Mouse (Mus musculus): ENCODE results near the gene Ppia. TPM values are rescaled to one million over a fixed set of nuclear protein-coding genes. Genes with fewer than 3 reads are reported as not detected.
"Not testable (repeated sequence)": the region's sequence is repeated elsewhere in the genome, so short reads cannot be mapped to it uniquely, and the experiment has no call there.

Gene Ppia
- polyA plus RNA-seq, 1 experiment from 2014 or later = 4,178 TPM

- Histone ChIP-seq H3K4me1 (replicated peaks; ENCODE audit: control insufficient read depth, insufficient read depth, low read length) (no peaks in the 10 kb centered on the region), H3K4me3 (ENCODE audit: low read depth, low read length) (peak overlapping the region; percentile 66), H3K27ac (ENCODE audit: low read depth, low read length) (no peak overlapping the region), H3K9me3 (ENCODE audit: control insufficient read depth) (no peaks in the 10 kb centered on the region), H3K9ac (ENCODE audit: low read depth, low read length) (no peak overlapping the region), H3K27me3 (replicated peaks; ENCODE audit: control insufficient read depth, insufficient read depth, low read length) (no peaks in the 10 kb centered on the region), H3K36me3 (ENCODE audit: control insufficient read depth, insufficient read depth) (peaks cover 33% of the 10 kb centered on the region), H3K4me2 (replicated peaks; ENCODE audit: low read depth) (peak overlapping the region; percentile 66)
- WGBS = 19% methylated on average over 2 of the region's 2 CpGs
- TF ChIP-seq CTCF (IDR thresholded peaks at IDR 0.05; ENCODE audit: low read depth) = no peak
- no peak for ATAC-seq
Measured at GRCm38 (mm10) chr11:6417069-6417468, 1.8 kb downstream of the Ppia start.

GRCm38 (mm10) chr11:6417490-6417889, 2.2 kb downstream of the Ppia start:
- ATAC-seq = no peak
- TF ChIP-seq CTCF (IDR thresholded peaks at IDR 0.05; ENCODE audit: low read depth) = no peak
- H3K4me3 ChIP-seq (ENCODE audit: low read depth, low read length) = peak overlapping the region; percentile 66
- peaks cover 36% of the 10 kb centered on the region for H3K36me3 ChIP-seq (ENCODE audit: control insufficient read depth, insufficient read depth)
- H3K9me3 ChIP-seq (ENCODE audit: control insufficient read depth) = no peaks in the 10 kb centered on the region
- H3K4me2 ChIP-seq (replicated peaks; ENCODE audit: low read depth) = peak overlapping the region; percentile 66
- no peaks in the 10 kb centered on the region for H3K27me3 ChIP-seq (replicated peaks; ENCODE audit: control insufficient read depth, insufficient read depth, low read length)
- H3K27ac ChIP-seq (ENCODE audit: low read depth, low read length) = no peak overlapping the region
- no peak overlapping the region for H3K9ac ChIP-seq (ENCODE audit: low read depth, low read length)
- no peaks in the 10 kb centered on the region for H3K4me1 ChIP-seq (replicated peaks; ENCODE audit: control insufficient read depth, insufficient read depth, low read length)

GRCm38 (mm10) chr11:6418751-6419150, 3.5 kb downstream of the Ppia start:
- H3K9ac ChIP-seq (ENCODE audit: low read depth, low read length) = no peak overlapping the region
- H3K36me3 ChIP-seq (ENCODE audit: control insufficient read depth, insufficient read depth) = peaks cover 42% of the 10 kb centered on the region
- TF ChIP-seq CTCF (IDR thresholded peaks at IDR 0.05; ENCODE audit: low read depth) = no peak
- no peak overlapping the region for H3K27ac ChIP-seq (ENCODE audit: low read depth, low read length)
- no peak for ATAC-seq
- no peaks in the 10 kb centered on the region for H3K27me3 ChIP-seq (replicated peaks; ENCODE audit: control insufficient read depth, insufficient read depth, low read length)
- 71% methylated on average over 5 of the region's 5 CpGs for WGBS
- H3K4me1 ChIP-seq (replicated peaks; ENCODE audit: control insufficient read depth, insufficient read depth, low read length) = no peaks in the 10 kb centered on the region
- H3K9me3 ChIP-seq (ENCODE audit: control insufficient read depth) = no peaks in the 10 kb centered on the region
- no peak overlapping the region for H3K4me2 ChIP-seq (replicated peaks; ENCODE audit: low read depth)
- no peak overlapping the region for H3K4me3 ChIP-seq (ENCODE audit: low read depth, low read length)

- not testable (repeated sequence) for H3K27me3 ChIP-seq (replicated peaks; ENCODE audit: control insufficient read depth, insufficient read depth, low read length); H3K27ac ChIP-seq (ENCODE audit: low read depth, low read length); H3K9me3 ChIP-seq (ENCODE audit: control insufficient read depth); ATAC-seq; H3K9ac ChIP-seq (ENCODE audit: low read depth, low read length); H3K4me1 ChIP-seq (replicated peaks; ENCODE audit: control insufficient read depth, insufficient read depth, low read length); H3K4me2 ChIP-seq (replicated peaks; ENCODE audit: low read depth); H3K4me3 ChIP-seq (ENCODE audit: low read depth, low read length)
- peaks cover 42% of the 10 kb centered on the region for H3K36me3 ChIP-seq (ENCODE audit: control insufficient read depth, insufficient read depth)
- WGBS = 60% methylated on average over 3 of the region's 4 CpGs
Measured at GRCm38 (mm10) chr11:6419156-6419555, 3.9 kb downstream of the Ppia start.

GRCm38 (mm10) chr11:6420283-6420703, 5.0 kb downstream of the Ppia start:
- TF ChIP-seq CTCF (IDR thresholded peaks at IDR 0.05; ENCODE audit: low read depth) = no peak
- H3K27ac ChIP-seq (ENCODE audit: low read depth, low read length) = no peak overlapping the region; the same call in 1 of the 2 replicates
- H3K36me3 ChIP-seq (ENCODE audit: control insufficient read depth, insufficient read depth) = peaks cover 51% of the 10 kb centered on the region
- no peaks in the 10 kb centered on the region for H3K27me3 ChIP-seq (replicated peaks; ENCODE audit: control insufficient read depth, insufficient read depth, low read length)
- no peak overlapping the region for H3K4me2 ChIP-seq (replicated peaks; ENCODE audit: low read depth)
- no peak overlapping the region for H3K4me3 ChIP-seq (ENCODE audit: low read depth, low read length)
- H3K9me3 ChIP-seq (ENCODE audit: control insufficient read depth) = no peaks in the 10 kb centered on the region
- WGBS = 10% methylated on average over 1 of the region's 1 CpGs
- no peaks in the 10 kb centered on the region for H3K4me1 ChIP-seq (replicated peaks; ENCODE audit: control insufficient read depth, insufficient read depth, low read length)
- no peak overlapping the region for H3K9ac ChIP-seq (ENCODE audit: low read depth, low read length)
- ATAC-seq = no peak

- TF ChIP-seq CTCF (IDR thresholded peaks at IDR 0.05; ENCODE audit: low read depth) = no peak
- Histone ChIP-seq H3K27ac (ENCODE audit: low read depth, low read length) (no peak overlapping the region), H3K4me1 (replicated peaks; ENCODE audit: control insufficient read depth, insufficient read depth, low read length) (no peaks in the 10 kb centered on the region), H3K9me3 (ENCODE audit: control insufficient read depth) (no peaks in the 10 kb centered on the region), H3K9ac (ENCODE audit: low read depth, low read length) (no peak overlapping the region), H3K36me3 (ENCODE audit: control insufficient read depth, insufficient read depth) (peaks cover 54% of the 10 kb centered on the region), H3K27me3 (replicated peaks; ENCODE audit: control insufficient read depth, insufficient read depth, low read length) (no peaks in the 10 kb centered on the region), H3K4me2 (replicated peaks; ENCODE audit: low read depth) (no peak overlapping the region), H3K4me3 (ENCODE audit: low read depth, low read length) (no peak overlapping the region)
- no peak for ATAC-seq
- 78% methylated on average over 2 of the region's 2 CpGs for WGBS
Measured at GRCm38 (mm10) chr11:6420722-6421350, 5.6 kb downstream of the Ppia start.

GRCm38 (mm10) chr11:6430186-6430585, 14.9 kb downstream of the Ppia start:
- Histone ChIP-seq H3K9me3 (ENCODE audit: control insufficient read depth) (no peaks in the 10 kb centered on the region), H3K9ac (ENCODE audit: low read depth, low read length) (no peak overlapping the region), H3K27ac (ENCODE audit: low read depth, low read length) (no peak overlapping the region), H3K36me3 (ENCODE audit: control insufficient read depth, insufficient read depth) (peaks cover 83% of the 10 kb centered on the region), H3K27me3 (replicated peaks; ENCODE audit: control insufficient read depth, insufficient read depth, low read length) (no peaks in the 10 kb centered on the region), H3K4me1 (replicated peaks; ENCODE audit: control insufficient read depth, insufficient read depth, low read length) (no peaks in the 10 kb centered on the region), H3K4me2 (replicated peaks; ENCODE audit: low read depth) (no peak overlapping the region), H3K4me3 (ENCODE audit: low read depth, low read length) (no peak overlapping the region)
- ATAC-seq = no peak
- WGBS = 94% methylated on average over 7 of the region's 7 CpGs
- TF ChIP-seq CTCF (IDR thresholded peaks at IDR 0.05; ENCODE audit: low read depth) = no peak
